In genomic region chr11:68468886-68469285, GRCm38 (mm10) we compare ENCODE assay signal across 16 mouse cellular contexts.
"Had no signal": no experiment of that assay in that cellular context is flagged by ENCODE, and none has a peak within 500 bp of the region (broad histone marks: within the 10 kb centered on the region; RNA-seq: fewer than 3 reads in every experiment).

No protein-coding gene starts in this region.

- DNase-seq: kidney, adult 9 months; kidney, postnatal 25 days; layer of hippocampus, postnatal 36 days; liver, embryonic 13.5 days; lung, adult 2 months; lung, postnatal 14 days; lung, postnatal 4 days; retina, postnatal 1 day; thymus, adult 18-20 months; thymus, postnatal 36 days had no signal

- H3K27ac ChIP-seq: layer of hippocampus, adult 2 months; left cerebral cortex, adult 2 months; liver, embryonic 13.5 days; midbrain, embryonic 12.5 days; midbrain, embryonic 15.5 days; neural tube, embryonic 12.5 days; neural tube, embryonic 15.5 days had no signal

- H3K4me3 ChIP-seq: layer of hippocampus, adult 2 months; left cerebral cortex, adult 2 months; liver, embryonic 13.5 days; midbrain, embryonic 12.5 days; midbrain, embryonic 15.5 days; neural tube, embryonic 12.5 days; neural tube, embryonic 15.5 days had no signal

- H3K4me1 ChIP-seq: liver, embryonic 13.5 days; midbrain, embryonic 12.5 days; midbrain, embryonic 15.5 days; neural tube, embryonic 12.5 days; neural tube, embryonic 15.5 days had no signal
